Mouse (Mus musculus) heart, adult 11 months (tissue): ENCODE results near the gene Nr1d1.

Experiments used
- DNase-seq: peaks from one replicate; pipeline ENCODE4 v3.0.0; 2022

Nr1d1 gene

GRCm38 (mm10) chr11:98787691-98788090 is 12.6 kb upstream of the Nr1d1 start:
- peak; percentile 88 for DNase-seq

GRCm38 (mm10) chr11:98787229-98787628 is 12.1 kb upstream of the Nr1d1 start:
- DNase-seq = no peak

- DNase-seq = peak; percentile 100
Measured at GRCm38 (mm10) chr11:98786359-98787214, 11.5 kb upstream of the Nr1d1 start.

GRCm38 (mm10) chr11:98785772-98786281 is 10.7 kb upstream of the Nr1d1 start:
- peak; percentile 99 for DNase-seq

- DNase-seq = peak; percentile 97
Measured at GRCm38 (mm10) chr11:98785214-98785613, 10.1 kb upstream of the Nr1d1 start.

GRCm38 (mm10) chr11:98784139-98784538 is 9.0 kb upstream of the Nr1d1 start:
- DNase-seq = peak; percentile 91

- peak; percentile 100 for DNase-seq
Measured at GRCm38 (mm10) chr11:98783236-98783696, 8.1 kb upstream of the Nr1d1 start.

GRCm38 (mm10) chr11:98782651-98783235 is 7.6 kb upstream of the Nr1d1 start:
- DNase-seq = peak; percentile 97

GRCm38 (mm10) chr11:98781851-98782512 is 6.8 kb upstream of the Nr1d1 start:
- peak; percentile 99 for DNase-seq

- peak; percentile 88 for DNase-seq
Measured at GRCm38 (mm10) chr11:98777888-98778287, 2.8 kb upstream of the Nr1d1 start.

- DNase-seq = peak; percentile 99
Measured at GRCm38 (mm10) chr11:98776843-98777590, 1.9 kb upstream of the Nr1d1 start.

GRCm38 (mm10) chr11:98776052-98776764 is 1.1 kb upstream of the Nr1d1 start:
- DNase-seq = no peak

GRCm38 (mm10) chr11:98775348-98776051 is 367 bp upstream of the Nr1d1 start:
- DNase-seq = peak; percentile 100

- peak; percentile 100 for DNase-seq
Measured at GRCm38 (mm10) chr11:98773635-98774295, 1.4 kb downstream of the Nr1d1 start.

GRCm38 (mm10) chr11:98772667-98773171 is 2.4 kb downstream of the Nr1d1 start:
- DNase-seq = peak; percentile 99

GRCm38 (mm10) chr11:98771844-98772525 is 3.1 kb downstream of the Nr1d1 start:
- peak; percentile 97 for DNase-seq

- peak; percentile 96 for DNase-seq
Measured at GRCm38 (mm10) chr11:98771131-98771530, 4.0 kb downstream of the Nr1d1 start.

- DNase-seq = peak; percentile 97
Measured at GRCm38 (mm10) chr11:98770096-98770975, 4.8 kb downstream of the Nr1d1 start.
